Mouse (Mus musculus): Measurements from ENCODE around the gene Nfib. TPM values are rescaled to one million over a fixed set of nuclear protein-coding genes. Genes with fewer than 3 reads are reported as not detected.

Gene Nfib
- 32.4 and 44.5 TPM in 2 replicates for polyA plus RNA-seq (2012; ENCODE audit: insufficient read depth, insufficient read length, missing spikeins)

- no peak within 1 kb of the TSS for H3K4me3 ChIP-seq (ENCODE audit: insufficient read depth, low read depth, low read length)
- H3K27ac ChIP-seq (replicated peaks; ENCODE audit: low read depth, low read length) = no peak within 1 kb of the TSS
- no peaks in the 10 kb centered on the region for H3K4me1 ChIP-seq (ENCODE audit: control insufficient read depth, insufficient read depth, insufficient read length, low read length)
Observed at GRCm38 (mm10) chr4:82704841-82705794, at the start of gene Nfib. TSS of gene Nfib (minus strand) at chr4:82705750.

- Histone ChIP-seq H3K4me1 (ENCODE audit: control insufficient read depth, insufficient read depth, insufficient read length, low read length) (no peaks in the 10 kb centered on the region), H3K4me3 (ENCODE audit: insufficient read depth, low read depth, low read length) (no peak overlapping the region), H3K27ac (replicated peaks; ENCODE audit: low read depth, low read length) (no peak overlapping the region)
Observed at GRCm38 (mm10) chr4:82735764-82736163, 30.2 kb upstream of the Nfib start.

GRCm38 (mm10) chr4:82734765-82735481 is 29.4 kb upstream of the Nfib start:
- H3K4me1 ChIP-seq (ENCODE audit: control insufficient read depth, insufficient read depth, insufficient read length, low read length) = no peaks in the 10 kb centered on the region
- no peak overlapping the region for H3K4me3 ChIP-seq (ENCODE audit: insufficient read depth, low read depth, low read length)
- no peak overlapping the region for H3K27ac ChIP-seq (replicated peaks; ENCODE audit: low read depth, low read length)

DNA sequence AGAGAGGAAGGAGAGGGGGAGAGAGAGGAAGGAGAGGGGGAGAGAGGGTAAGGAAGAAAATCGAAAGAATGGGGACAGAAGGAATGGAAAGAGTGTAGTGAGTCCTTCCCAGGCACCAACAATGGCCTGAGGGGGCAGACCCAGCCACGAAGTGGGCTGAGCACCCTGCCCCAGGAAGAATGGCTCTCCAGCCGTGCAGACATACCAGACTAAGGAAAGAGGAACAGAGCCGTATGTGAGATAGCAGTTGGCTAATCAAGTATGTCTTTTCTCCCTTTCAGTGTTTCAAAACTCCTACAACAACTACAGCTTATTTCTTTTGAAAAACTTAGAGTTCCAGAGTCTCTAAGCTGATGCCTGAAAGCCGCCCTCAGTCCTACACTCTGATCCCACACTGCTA is 28.8 kb upstream of the Nfib start:
- Histone ChIP-seq H3K27ac (replicated peaks; ENCODE audit: low read depth, low read length) (no peak overlapping the region), H3K4me1 (ENCODE audit: control insufficient read depth, insufficient read depth, insufficient read length, low read length) (no peaks in the 10 kb centered on the region), H3K4me3 (ENCODE audit: insufficient read depth, low read depth, low read length) (no peak overlapping the region)

DNA sequence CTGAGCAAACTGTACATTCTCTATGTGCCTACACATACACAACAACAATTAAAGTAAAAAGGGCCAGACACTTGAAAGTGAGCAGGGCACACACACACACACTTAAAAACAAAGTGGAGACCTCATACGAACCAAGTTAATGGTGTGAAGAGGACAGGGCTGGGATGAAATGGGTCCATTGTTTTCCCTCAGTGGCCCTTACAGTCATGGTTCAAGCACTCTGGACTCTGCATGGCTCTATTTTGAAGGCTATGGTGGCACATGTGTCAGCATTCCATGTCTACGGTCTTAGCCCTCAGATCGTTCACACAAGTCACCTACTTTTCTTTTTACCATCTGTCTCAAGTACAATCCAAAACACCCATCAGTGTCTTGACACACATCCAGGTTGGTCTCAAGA is 28.1 kb upstream of the Nfib start:
- Histone ChIP-seq H3K4me3 (ENCODE audit: insufficient read depth, low read depth, low read length) (no peak overlapping the region), H3K27ac (replicated peaks; ENCODE audit: low read depth, low read length) (no peak overlapping the region), H3K4me1 (ENCODE audit: control insufficient read depth, insufficient read depth, insufficient read length, low read length) (no peaks in the 10 kb centered on the region)

DNA sequence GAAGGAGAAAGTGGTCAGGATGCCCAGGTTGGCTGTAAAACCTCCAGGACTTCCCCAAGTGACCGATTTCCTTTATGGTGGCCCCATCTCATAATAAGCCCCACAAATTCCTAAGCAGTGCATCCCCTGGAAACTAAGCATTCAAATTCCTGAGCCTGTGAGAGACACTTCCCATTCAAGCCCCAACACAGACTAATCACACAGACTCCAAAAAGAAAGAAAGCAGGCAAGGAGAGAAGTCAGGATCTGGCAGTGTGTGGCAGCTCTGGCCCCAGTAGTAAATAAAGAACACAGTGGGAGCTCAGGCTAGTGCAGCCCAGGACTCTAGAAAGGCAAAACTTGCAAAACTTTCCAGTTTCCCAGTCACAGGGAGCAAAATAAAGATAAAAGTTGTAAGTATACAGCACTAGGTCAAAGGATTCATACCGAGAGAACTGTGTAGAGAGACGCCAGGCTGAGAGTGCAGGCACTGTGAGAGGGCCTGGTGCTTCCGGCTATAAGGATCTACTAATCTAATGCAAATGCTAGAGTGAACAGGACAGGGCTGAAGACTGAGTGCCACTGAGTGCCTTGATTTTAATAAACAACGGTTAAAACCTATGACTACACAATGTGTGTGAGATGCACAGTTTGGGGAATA is 24.8 kb upstream of the Nfib start:
- H3K4me1 ChIP-seq (ENCODE audit: control insufficient read depth, insufficient read depth, insufficient read length, low read length) = no peaks in the 10 kb centered on the region
- no peak overlapping the region for H3K4me3 ChIP-seq (ENCODE audit: insufficient read depth, low read depth, low read length)
- no peak overlapping the region for H3K27ac ChIP-seq (replicated peaks; ENCODE audit: low read depth, low read length)

- Histone ChIP-seq H3K27ac (replicated peaks; ENCODE audit: low read depth, low read length) (no peak overlapping the region), H3K4me3 (ENCODE audit: insufficient read depth, low read depth, low read length) (no peak overlapping the region), H3K4me1 (ENCODE audit: control insufficient read depth, insufficient read depth, insufficient read length, low read length) (no peaks in the 10 kb centered on the region)
Observed at GRCm38 (mm10) chr4:82724058-82724457, 18.5 kb upstream of the Nfib start.

DNA sequence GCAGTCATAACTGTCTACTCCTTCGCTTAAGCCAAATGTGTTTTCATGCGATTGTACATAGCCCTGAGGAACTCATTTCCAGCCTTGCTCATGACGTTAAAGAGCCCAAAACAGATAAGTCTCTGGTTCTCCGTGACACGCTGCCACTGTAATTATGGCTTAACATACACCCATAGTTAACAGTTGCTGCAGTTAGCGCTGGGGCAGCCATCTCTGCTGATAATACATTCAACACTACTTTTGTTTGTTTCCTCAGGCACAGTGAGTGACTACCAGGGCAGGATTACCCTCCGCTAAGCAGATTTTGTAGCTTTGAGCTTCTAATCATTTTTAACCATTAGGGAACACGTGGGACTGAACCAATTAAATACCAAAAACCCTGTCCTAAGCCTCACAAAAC is 17.5 kb upstream of the Nfib start:
- Histone ChIP-seq H3K4me3 (ENCODE audit: insufficient read depth, low read depth, low read length) (no peak overlapping the region), H3K27ac (replicated peaks; ENCODE audit: low read depth, low read length) (no peak overlapping the region), H3K4me1 (ENCODE audit: control insufficient read depth, insufficient read depth, insufficient read length, low read length) (no peaks in the 10 kb centered on the region)

- Histone ChIP-seq H3K4me3 (ENCODE audit: insufficient read depth, low read depth, low read length) (no peak overlapping the region), H3K4me1 (ENCODE audit: control insufficient read depth, insufficient read depth, insufficient read length, low read length) (no peaks in the 10 kb centered on the region), H3K27ac (replicated peaks; ENCODE audit: low read depth, low read length) (no peak overlapping the region)
Observed at GRCm38 (mm10) chr4:82715833-82716232, 10.3 kb upstream of the Nfib start.

- no peaks in the 10 kb centered on the region for H3K4me1 ChIP-seq (ENCODE audit: control insufficient read depth, insufficient read depth, insufficient read length, low read length)
- no peak overlapping the region for H3K4me3 ChIP-seq (ENCODE audit: insufficient read depth, low read depth, low read length)
- H3K27ac ChIP-seq (replicated peaks; ENCODE audit: low read depth, low read length) = no peak overlapping the region
Observed at GRCm38 (mm10) chr4:82711611-82712295, 6.2 kb upstream of the Nfib start.

GRCm38 (mm10) chr4:82709666-82710065 is 4.1 kb upstream of the Nfib start:
- no peak overlapping the region for H3K27ac ChIP-seq (replicated peaks; ENCODE audit: low read depth, low read length)
- no peak overlapping the region for H3K4me3 ChIP-seq (ENCODE audit: insufficient read depth, low read depth, low read length)
- no peaks in the 10 kb centered on the region for H3K4me1 ChIP-seq (ENCODE audit: control insufficient read depth, insufficient read depth, insufficient read length, low read length)

- Histone ChIP-seq H3K4me3 (ENCODE audit: insufficient read depth, low read depth, low read length) (no peak overlapping the region), H3K27ac (replicated peaks; ENCODE audit: low read depth, low read length) (no peak overlapping the region), H3K4me1 (ENCODE audit: control insufficient read depth, insufficient read depth, insufficient read length, low read length) (no peaks in the 10 kb centered on the region)
Observed at GRCm38 (mm10) chr4:82706012-82706411, 462 bp upstream of the Nfib start.

GRCm38 (mm10) chr4:82704079-82704830 is 1.3 kb downstream of the Nfib start:
- no peak overlapping the region for H3K4me3 ChIP-seq (ENCODE audit: insufficient read depth, low read depth, low read length)
- H3K27ac ChIP-seq (replicated peaks; ENCODE audit: low read depth, low read length) = no peak overlapping the region
- no peaks in the 10 kb centered on the region for H3K4me1 ChIP-seq (ENCODE audit: control insufficient read depth, insufficient read depth, insufficient read length, low read length)

GRCm38 (mm10) chr4:82702808-82703207 is 2.7 kb downstream of the Nfib start:
- Histone ChIP-seq H3K27ac (replicated peaks; ENCODE audit: low read depth, low read length) (no peak overlapping the region), H3K4me1 (ENCODE audit: control insufficient read depth, insufficient read depth, insufficient read length, low read length) (no peaks in the 10 kb centered on the region), H3K4me3 (ENCODE audit: insufficient read depth, low read depth, low read length) (no peak overlapping the region)
